Mouse (Mus musculus): ENCODE results near the gene Foxg1.

Gene Foxg1

DNA sequence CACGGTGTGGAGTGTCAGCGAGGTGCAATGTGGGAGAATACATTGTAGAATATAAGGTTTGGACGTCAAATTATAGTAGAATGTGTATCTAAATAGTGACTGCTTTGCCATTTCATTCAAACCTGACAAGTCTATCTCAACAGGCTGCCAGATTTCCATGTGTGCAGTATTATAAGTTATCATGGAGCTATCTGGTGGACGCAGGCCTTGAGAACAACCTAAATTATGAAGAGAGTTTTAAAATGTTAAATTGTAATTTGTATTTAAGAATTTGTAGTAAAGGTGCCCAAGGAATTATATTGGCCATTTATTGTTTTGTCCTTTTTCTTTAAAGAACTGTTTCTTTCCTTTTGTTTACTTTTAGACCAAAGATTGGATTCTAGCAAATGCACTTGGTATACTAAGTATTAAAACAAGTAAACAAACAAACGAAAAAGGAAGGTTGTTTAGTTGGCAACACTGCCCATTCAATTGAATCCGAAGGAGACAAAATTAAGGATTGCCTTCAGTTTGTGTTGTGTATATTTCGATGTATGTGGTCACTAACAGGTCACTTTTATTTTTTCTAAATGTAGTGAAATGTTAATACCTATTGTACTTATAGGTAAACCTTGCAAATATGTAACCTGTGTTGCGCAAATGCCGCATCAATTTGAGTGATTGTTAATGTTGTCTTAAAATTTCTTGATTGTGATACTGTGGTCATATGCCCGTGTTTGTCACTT, 3.8 kb downstream of the Foxg1 start:
- no peak for DNase-seq

DNA sequence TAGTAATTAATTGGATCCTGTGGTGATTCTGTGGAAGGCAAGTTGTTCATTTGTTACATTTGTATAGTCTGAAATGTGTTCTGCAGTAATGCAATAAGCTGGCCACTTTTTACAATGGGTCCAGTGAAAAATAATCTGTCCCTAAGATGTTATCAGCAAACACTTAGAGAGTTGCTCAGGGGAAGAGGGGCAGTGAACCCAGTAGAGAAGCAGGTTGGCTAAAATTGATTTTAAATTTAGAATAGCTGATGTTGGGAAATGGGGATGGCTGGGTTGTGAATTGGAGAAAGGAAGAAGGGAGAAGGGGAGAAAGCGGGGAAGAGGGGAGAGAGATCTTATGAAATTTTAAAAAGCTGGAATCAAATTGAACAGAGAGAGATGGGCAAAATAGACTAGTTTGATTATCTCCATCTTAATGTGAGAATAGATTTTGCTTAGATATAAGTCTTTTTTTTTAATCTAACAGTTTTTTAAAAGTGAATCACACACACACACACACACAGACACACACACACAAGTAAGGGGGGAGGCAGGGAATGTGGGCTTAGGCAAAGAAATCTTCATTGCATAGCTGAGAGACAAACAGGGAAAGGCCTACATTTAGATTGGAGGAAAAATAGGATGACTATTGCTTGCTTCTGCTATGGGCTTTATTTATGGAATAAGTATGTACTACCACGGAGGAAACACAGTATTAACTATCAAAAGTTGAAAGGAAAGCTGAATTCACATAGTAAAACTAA, 5.6 kb downstream of the Foxg1 start:
- no peak for DNase-seq

DNA sequence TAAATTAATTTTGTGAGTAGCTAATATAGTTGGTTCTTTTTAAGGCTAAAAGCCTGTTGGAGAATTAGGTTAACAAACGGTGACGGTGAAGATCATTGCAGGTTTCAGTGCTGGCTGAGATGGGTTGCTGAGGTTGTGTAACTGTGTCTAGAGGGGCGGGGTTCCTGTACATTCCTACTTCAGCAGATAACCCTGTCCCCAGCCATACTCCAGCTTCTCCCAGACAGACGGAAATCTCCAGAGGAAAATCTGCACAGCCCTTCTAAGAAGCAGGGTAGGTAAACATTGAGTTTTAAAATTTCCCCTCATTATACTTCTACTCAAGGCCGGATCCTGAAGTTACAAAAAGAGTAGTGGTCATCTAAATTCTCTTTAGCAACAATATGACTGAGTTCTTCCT, 7.2 kb downstream of the Foxg1 start:
- no peak for DNase-seq

DNA sequence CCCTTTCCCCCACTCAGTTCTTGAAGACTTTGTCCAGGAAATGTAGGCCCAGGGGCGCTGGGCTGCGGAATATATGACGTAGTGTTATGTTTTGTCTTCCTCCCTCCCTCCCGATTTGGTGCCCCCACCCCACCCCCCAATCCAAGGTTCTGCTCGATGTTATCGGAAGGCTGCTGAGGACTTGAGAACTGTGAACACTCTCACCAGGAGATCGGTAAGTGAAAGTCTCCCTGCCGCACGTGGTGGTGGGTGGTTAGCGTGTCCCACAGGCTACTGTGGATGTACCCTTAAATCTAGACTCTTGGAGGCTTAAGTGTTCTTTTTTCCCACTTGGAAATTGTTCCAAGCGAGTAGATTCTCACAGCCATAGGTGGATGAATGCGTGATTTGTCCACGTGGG, 7.8 kb downstream of the Foxg1 start:
- no peak for DNase-seq

DNA sequence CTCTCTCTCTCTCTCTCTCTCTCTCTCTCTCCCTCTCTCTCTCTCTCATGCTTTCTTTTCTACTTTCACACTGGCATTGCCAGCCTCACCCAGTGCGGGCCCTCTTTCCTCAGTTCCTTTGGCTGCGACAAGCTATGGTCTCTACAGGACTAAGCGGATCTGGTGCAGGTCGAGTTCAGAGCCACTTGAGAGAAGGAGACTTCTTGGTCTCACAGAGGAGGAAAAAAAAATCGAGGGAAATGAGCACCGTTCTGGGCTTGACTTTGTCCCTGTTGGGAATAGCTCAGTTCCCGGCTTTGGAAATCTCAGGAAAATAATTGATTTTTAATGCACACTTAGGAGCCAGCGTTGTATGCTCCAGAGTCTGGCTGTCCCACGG, 8.5 kb downstream of the Foxg1 start:
- DNase-seq, result no peak

DNA sequence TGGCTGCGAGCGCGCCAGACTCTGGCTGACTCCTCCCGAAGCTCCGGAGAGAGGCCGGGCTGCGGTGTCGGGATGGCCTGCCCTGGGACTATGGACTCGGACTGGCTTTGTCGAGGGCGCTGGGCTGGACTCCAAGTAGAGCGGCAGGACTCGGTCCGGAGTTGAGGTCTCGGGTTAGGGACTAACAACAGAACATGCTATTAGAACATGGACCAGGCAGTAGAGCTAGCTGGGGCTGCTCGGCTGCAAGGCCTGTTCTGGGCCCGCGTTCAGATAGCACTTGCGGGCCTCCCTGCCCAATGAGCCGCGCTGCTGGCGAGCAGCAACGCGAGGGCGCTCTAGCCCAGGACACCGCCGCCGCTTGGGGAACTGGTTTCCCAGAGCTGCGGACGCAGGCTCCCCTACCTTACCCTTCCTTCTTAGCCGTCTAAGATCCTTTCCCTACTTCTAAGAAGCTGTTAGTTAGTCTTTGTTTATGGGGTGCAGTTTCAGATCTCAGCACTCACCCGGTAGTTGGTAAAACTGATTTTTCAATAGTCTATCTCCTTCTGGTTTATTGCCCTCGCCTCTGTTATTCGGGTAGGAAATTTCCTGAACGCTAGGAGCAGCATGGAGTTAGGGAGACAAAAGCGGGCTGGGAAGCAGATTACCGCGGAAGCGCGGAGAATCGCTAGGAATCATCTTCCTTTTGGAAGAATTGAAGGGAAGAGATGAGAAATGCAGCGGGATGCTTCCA, 9.0 kb downstream of the Foxg1 start:
- peak; percentile 49 to 74 for DNase-seq

DNA sequence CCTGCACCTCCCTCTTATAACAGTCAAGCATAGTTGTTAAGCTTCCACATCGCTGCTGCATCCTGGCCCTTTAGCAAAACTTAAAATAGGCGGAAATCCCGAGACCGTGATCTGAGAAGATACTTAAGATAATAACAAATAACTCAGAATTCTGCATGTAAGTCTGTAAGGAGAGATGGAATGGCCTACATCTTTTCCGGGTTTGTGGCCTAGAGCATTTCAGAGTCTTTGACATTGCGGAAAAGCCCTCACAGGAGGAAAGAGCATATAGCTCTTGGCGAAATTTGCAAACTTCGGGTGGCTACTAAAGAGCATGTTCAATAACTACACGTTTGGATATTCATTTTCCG, 9.6 kb downstream of the Foxg1 start:
- DNase-seq, result no peak

DNA sequence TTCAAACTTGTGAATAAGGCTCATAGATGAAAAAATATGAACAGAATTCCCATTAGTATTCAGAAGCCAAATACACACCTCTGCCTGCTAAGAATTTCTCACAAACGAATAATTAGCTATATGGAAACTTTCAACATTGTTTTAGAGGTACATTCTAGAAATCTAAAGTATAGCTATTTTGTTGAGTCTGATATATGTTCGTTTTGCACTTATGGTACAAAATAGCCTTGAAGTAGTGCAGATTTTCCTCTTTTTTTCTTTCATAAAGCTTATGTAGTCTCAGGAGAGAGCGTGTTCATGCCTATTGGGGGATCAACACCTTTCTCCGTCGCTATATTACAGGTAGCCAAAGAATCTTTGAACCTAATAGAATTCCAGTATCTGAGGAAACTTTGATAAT, 10.4 kb downstream of the Foxg1 start:
- DNase-seq, result no peak

DNA sequence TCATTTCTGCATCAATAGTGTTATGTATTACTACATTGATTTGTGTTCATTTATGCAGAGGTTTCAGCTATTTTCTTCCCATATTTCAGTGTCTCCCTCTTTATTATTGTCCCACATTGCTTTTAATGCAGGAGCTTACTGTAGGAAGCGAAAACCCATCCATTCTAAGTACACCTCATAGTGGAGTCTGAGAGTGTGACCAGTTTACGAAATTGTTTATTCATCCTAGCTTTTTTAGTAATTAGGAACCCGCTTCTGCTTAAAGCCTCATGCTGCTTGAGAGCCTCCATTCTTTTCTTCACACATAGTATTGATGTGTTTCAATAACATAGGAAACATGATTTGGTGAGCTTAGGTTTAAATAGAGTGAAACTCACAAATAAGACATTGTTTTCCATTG, 11.2 kb downstream of the Foxg1 start:
- DNase-seq, result no peak

DNA sequence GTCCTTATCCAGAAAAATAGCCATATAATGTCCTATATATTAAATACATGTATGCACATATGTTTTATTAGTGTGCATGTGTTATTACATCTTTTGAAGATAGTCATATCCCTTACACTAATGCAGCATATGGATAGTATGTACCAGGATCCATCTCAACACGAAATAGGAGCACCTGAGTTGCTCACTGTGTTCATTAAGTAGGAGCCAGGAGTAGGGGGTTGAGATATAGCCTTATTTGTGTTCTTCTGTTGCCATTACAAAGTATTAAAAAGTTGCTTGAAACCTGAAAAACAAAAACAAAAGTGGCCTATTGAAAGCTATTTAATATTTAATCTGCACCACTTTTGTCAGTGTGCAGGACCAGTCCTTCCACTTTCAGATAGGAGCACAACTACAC, 11.7 kb downstream of the Foxg1 start:
- DNase-seq, result no peak

DNA sequence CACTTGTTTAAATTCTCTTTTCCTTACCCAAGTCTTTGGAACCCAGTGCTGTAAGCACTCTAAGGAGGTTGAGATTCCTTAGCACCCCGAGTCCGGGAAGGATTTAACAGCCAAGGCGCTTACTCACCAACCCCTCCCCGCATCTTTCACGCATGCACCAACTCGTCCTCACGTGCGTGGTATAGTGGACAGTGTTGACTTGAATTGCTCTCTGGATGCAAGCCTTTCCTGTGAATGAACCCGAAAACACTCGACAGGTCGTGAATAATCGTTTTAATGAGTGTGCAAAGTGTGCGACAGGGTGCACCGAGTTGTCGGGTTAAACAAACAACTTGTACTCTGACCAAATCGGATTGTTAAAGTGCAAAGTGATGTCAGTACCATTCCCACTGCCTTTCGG, 12.4 kb downstream of the Foxg1 start:
- DNase-seq, result no peak

DNA sequence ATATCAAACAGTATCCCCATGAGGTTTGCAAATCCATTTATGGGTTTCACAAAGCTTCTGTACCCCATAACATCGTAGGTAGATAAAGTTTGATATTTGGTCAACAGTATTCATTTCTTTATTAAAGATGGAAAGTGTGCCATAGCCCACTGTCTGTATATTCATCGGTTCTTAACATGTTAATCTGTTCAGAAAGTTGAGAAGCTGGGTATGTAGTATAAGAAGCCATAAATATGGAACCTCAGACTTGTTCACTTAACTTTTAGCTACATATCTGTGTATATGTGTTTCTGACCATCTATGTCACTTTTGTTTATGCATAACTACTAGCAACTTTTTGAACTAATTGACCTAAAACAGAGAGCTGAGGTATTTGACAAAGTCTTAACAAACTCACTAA, 13.5 kb downstream of the Foxg1 start:
- DNase-seq, result no peak

DNA sequence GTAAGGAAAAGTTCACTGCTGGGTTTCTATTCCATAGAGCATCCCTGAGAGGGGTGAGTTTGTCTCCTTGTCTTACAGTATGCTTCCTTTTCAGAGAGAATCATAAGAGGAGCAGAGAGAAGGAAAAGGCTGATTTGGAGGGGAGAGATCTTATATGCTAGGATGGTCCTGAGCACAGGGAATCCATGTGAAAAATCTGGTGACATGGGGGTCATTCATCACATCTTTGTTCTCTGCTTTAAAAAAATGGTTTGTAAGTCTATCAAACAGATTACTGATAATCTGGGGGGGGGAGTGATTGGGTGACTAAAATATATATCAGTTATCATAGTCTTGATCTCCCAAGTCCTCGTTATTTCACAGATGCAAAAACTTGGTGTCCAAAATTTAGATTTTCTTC, 14.3 kb downstream of the Foxg1 start:
- no peak for DNase-seq

DNA sequence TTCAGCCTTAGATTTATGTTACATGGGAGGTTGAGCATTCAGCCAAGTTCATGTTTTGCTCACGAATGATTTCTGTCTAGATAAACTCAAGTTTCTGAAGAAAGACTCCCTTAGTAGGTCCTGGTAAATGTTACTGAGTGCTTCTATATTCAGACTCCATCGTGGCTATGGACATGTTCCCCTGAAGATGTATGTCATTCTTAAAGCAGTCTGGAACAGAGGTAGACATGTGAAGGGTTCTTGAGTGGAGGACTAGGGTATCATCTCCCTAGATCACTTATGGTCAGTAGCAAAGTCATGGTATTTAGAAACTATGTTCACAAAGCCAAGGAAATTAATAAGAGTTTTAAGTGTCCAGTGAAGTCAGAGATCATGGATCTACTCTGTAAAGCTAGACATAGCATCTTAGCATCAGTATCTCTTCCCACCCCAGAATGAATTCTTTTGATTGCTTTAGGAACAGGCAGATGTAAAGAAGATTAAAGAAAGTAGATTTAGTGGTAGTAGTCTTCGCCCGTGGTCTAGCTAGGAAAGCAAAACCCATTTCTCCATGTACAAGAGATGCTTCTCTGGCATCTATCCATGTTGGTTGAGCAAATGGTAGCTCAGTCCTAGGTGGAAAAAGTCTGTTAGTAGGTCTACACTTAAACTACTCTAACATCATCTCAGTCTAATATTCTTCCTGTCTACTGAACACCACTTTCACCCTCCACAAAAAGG, 15.1 kb downstream of the Foxg1 start:
- DNase-seq, result no peak

DNA sequence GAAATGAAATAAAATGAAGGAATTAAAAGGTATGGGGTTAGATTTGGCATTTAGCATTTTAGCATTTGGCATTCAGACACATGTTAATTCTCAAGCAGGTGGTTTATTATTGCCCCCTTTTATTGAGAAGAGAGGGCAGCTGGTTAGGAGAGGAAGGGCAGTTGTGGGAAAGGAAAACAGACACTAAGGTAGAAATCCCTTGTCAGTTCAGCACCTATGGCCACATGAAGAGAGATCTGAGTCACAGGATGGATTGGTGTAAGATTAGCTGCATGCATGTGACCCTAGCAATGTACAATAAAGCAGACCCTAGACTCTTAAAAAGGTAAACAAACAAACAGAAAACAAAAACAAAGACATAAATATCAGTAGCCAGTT, 15.7 kb downstream of the Foxg1 start:
- no peak for DNase-seq

DNA sequence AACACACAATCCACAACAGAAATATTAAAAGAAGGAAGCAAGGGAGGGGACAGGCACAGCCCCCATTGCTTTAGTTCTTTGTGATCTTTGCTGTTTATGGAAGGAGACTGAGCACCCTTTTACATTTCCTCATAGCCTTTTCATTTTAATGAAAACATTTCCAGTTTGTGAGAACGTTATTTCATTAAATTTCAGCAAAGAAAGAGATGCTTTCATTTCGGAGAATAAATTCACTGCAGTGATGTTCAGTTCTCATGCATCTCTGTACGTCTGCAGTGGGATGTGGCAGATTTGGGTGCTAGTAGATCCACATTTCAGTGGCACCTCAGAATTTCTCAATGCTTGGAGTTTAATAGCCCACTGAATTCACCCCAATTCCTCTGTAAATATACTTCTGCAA, 16.2 kb downstream of the Foxg1 start:
- DNase-seq, result no peak

DNA sequence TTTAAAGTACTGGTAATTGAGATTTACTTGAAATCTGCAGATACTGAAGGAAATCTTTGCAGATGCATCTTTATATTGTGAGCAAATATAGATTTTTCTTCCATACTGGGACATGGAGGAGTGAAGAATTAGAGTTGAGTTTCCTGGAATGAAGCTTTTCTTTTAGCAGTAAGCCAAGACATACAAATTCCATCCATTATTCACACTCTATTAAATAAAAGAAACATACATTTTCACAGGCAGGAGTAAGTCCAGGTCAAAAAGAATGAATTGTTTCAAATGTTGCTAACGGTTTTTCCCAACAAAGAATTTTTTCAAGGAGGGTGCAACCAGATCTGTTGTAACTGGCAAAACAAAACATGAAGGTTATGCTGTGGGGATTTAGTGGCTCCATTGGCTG, 17.2 kb downstream of the Foxg1 start:
- no peak for DNase-seq

DNA sequence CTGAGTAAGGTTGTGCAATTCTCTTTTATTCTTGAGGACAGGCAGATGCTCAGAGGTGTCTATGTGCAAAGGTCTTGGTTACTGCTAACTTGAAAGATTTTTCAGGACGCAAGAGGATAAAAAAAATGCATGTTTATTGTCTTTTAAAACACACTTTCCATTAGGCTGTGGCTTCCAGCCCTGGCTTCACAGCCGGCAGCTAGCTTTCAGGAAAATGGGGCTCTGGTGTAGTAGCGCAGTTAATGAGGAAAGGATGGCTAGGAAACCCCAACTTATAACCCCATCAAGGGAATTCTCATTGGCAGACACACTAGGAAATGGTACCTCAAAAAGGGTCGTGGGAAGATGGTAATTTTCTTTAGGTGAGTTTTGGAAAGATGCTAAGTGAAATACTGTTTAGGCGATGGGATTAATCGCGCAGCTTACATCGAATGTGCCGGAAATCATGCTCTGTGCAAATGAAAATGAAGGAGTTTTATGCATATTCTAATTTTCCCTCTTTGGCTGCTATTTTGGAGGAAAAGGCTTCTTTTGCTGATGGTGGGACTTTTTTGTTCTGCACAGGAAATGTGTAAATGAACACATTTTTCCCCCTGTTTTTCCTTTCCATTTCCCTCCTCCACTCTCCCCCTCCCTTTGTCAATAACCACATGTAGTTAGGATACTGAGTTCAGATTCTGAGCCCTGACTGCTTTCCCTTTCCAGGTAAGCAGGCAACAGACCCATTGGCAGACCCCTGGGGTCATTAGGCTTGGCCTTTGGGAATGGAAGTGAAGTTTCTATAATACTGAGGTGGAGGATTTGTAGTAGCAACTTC, 17.8 kb downstream of the Foxg1 start:
- no peak for DNase-seq

DNA sequence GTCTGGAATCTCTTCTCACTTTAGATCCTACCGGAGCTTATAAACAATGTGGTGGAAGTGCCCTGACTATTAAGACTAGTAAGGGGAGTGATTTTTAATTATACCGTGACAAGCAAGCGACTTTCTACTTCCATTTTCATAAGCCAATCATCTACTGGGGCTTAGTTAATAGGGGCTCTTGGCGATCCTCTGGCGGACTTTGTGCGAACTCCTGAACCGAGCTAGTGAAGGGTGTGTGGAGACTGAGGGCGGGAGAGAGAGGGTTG, 18.3 kb downstream of the Foxg1 start:
- no peak for DNase-seq

DNA sequence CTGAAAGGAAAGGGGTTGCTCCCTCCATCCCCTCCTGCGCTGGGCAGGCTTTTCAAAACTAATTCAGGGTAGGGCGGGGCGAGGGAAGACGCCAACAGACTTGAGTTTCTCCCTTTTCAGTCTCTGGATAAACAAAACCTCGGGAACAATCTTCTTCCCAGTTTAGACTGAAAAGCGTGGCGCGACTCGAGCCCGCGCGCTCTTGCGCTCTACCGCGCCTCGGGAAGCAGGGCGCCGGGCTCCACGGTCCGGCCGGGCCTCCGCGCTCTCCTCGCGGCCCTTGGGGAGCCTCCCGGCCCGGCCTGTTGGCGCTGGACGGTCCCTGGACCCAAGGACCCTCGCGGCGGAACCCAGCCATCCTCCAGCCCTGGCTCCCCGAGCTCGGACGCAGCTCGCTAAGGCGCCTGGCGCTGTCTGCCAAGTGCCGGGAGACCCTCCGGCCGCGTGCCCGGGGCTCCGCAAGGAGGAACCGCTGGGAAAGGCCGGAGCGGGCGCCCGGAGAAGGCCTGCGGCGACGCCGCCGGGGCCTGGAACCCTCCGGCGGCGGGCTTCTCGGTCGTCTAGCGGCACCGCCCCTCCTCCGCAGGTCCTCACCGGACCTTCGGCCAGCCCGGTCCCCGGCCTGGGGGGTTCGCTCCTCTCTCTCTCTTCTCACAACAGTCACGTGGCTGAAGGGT, 18.8 kb downstream of the Foxg1 start:
- peak in 1 of 2 experiments; percentile 33 for DNase-seq

DNA sequence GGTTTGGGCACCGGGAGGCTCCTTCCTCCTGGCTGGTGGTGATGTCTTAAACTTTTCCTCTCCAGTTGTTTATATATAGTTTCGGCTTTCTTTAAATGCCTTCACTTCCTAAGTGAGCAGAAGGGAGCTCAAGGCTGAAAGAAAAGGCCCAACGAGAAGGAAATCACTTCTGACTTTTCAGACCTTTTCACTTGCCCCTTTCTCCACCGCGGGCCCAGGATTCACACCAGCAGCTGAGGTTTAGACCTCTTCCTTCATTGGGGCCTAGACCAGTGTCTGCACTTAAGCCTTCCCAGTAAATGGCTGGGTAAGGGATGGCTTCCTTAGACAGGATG, 19.3 kb downstream of the Foxg1 start:
- DNase-seq, result no peak

DNA sequence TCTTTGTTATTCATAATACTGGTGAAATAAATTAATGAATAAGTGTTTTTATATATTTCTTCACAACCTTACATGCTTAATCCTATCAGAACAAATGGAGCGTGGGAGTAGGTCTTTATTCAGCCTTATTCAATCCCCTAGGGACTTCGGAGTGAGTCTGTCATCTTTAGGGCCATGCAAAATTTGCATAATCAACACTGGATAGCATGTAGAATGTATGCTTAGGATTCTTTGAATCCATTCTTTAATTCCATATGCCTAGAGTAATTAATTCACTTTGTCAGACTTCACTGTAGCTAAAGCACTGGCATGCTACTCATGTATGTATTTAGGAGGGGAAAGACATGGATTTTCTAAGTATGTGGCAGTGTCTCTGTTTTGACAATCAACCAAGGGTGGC, 27.4 kb downstream of the Foxg1 start:
- no peak for DNase-seq

DNA sequence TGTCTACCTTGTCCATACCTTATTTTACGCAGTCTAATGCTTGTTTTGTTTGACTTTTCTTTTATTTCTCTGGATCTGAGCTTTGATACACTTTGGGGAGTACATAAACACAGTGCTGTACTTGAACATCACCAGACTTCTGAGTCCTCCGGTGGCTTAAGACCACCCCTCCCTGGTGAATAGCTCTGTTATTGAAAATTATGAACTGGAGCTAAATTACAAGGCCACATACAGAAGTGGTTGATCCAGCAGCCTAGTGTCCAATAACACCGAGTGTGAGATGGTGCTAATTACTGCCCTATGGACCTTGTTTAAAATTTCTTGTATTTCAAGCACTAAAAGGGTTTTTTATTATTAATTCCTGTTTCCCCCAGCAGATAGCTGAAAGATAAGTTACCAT, 35.5 kb downstream of the Foxg1 start:
- no peak for DNase-seq
